Mouse (Mus musculus) thymus, postnatal 25 days (tissue): Measurements from ENCODE around the gene Arhgap4.
A peak's percentile ranks its signal among the peaks of the same experiment; 100 is the strongest.

Source experiments
- DNase-seq: peaks from one replicate; pipeline ENCODE4 v3.0.0; 2022

Arhgap4 gene

DNA sequence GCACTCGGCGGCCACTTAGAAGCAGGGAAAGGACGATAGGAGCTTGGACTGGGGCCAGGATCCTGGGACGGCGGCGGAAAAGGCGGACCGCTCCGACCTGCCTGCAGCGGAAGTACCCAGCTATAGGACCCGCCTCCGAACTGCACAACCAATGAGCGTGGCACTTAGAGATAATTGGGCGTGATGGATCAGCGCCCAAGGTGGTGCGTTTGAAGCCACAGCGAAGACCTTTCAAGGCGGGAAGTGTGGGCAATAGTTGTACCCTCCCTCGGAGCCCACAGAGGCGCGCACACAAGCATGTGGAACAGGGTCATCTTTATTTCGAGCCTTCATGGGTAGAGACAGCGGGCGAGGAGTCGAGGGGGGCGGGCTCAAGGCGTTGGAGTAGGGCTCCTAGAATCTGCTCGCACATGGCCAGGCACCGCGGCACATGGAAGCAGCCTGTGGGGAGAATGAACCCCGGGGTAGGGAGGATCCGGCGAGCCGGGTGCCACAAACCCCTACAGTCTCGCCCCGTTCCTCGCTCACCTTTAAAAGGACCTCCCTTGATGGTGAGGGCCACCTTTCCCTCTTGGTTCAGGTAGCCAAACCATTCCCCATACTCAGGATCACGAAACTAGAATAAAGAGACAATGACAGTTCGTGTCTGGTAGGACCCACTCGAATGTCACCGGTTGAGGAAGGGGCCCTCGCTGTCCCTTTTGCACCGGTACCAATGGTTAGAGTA lies at the start of gene Arhgap4, which contains the start of gene Naa10:
Gene Arhgap4, minus strand, starts transcription at position 48 of the 727 bp plus-strand sequence.
Gene Naa10, minus strand, starts transcription at position 122 of the 727 bp plus-strand sequence.
- DNase-seq: peak; percentile 81

DNA sequence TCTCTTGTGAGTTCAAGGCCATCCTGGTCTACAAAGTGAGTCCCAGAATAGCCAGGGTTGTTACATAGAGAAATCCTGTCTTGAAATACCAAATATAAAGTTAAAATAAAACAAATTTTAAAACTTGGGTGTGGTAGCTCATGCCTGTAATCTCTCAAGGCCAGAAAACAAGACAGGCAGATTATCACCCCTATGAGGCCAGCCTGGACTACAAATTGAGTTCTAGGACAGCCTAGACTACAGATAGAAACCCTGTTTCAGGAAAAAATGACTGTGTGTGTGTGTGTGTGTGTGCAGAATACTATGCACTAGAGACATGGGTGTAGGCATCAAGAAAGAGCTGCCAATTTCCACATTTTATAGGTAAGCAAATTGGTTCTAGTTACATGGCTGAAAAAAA lies 49.1 kb upstream of the Arhgap4 start:
- DNase-seq: no peak

DNA sequence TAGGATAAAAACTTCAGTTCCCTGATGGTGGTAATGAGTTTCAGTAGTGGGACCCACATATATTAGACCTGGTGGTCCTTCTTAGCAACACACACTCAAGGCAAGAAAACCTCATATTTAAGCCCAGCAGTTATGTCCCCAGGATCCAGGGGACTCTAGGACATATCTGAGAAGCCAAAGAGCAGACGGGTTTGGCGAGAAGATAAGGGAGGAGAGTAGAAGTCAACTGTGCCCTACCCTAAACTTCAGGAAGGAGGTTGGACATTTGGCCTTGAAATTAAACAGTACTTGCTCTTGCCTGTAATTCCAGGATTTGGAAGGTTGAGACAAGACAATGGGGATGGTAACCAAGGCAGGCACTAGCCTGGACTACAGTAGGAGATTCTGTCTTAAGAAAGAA lies 48.1 kb upstream of the Arhgap4 start:
- no peak for DNase-seq

DNA sequence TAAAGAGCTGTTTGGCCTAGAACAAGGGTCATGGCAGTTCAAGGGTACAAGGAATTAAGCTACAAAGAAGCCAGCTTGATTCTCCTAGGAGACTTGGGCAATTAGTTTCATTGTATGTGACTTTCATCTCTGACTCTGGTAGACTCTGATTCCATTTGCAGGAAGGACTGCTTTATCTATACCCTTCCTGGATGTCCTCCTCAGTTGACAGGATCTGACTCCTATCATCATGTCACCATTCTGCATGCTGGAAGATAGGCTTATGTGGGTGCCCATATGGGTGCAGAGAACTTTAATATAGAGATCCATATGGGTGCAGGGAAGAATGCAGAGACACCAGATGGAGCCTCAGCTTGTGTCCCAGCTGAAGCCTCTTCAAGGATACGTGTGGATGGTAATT lies 47.5 kb upstream of the Arhgap4 start:
- no peak for DNase-seq

DNA sequence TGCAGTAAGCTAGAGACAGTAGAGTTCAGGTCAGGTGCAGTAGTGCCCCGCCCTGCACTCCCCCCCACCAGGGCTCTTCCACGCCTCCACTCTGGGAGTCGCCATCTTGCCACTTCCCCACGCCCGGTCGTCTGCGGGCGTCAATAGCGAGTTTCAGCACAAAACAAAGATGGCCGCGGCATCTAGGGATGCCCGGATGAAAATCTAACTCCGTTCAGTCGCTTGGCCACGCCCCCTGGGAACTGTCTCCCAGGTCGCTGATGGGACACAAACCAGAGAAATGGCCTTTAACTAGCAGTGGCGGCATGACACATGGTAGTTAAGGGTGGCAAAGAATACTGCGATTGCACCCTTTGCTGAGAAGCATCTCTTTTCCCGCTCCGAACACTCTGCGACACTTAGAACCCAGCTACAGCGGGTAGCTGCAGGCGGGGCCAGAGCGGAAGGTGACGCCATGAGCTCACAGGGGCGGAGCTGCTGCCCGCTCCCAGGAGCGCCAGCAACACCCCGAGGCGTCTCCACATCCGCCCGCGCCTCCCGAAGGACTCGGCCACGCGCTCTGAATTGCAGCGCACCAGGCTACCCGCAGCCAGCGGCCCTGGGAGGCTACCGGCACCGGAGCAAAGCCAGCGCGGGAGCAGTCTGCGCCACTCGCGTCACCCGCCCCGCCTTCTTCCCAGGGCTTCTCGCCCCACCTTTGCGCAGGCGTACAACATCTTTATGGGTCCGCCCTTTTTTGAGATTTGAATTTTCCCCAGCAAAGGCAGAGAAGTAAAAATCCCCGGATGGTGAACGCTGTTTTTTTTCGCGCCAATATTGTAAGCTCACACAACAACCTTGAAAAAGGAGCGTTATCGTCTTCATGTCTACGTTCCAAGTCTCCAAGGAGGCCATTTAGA lies 45.8 kb upstream of the Arhgap4 start:
- peak; percentile 87 for DNase-seq

DNA sequence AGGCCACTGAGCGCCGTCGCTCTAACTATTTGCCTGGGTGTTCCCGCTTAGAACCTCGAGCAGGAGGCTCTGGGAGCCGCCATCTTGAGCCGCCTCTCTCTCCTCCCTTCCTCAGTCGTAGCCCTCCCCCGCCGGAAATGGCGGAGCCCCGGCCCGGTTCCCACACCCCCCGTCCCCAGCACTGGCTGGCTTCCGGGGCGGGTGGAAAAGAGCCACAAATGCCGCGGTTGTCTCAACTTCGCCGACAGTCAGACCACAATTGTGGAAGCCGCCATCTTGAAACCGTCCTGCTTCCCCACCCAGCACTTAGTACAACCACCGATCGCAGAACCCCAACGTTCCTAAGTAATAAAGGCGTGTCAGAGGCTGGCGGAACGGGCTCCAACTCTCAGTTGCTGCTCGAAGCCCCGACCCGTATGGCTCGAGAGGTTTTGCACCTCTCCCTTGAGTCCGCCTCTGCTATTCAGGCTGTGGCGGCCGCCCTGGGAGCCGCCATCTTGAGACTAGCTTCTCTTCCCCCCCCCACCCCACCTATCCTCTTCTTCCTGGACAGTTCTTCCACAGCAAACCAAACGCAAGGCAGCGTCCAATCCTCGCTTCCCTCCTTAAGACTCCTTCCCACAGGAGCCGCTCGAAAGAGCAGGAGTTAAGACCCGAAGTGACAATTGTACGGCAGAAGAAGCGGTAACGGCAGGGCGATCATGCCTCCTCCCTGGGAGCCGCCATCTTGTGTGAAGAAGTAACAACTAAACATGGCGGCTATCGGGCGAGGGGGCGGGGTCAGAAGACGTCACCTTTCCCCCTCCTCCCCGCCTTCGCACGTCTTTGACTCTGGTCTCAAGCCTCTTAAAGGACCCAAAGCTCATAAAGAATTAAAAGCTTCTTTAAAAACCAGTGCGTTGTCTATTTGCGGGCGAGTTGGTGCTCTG lies 44.8 kb upstream of the Arhgap4 start, which contains the start of gene Hcfc1:
Gene Hcfc1, minus strand, starts transcription at position 110 of the 929 bp plus-strand sequence.
- peak; percentile 88 for DNase-seq

DNA sequence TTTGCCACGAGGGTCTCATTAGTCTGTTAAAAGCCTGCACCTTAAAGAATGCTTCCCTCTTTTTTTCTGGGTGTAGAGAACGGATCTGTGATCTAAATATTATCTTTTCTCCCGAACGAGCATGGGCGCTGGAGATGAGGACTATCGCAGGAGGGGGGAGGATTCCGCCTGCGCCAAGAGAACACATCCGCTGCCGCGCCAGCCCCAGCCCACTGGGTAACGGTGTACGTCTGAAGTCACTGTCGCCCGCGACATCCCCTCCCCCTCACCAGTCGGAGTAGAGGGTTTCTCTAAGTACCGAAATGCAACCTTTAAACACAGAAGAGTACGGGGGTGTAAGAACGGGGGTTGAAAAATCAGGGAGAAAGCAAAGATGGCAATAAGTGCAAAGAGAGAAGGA lies 43.6 kb upstream of the Arhgap4 start:
- peak; percentile 78 for DNase-seq

DNA sequence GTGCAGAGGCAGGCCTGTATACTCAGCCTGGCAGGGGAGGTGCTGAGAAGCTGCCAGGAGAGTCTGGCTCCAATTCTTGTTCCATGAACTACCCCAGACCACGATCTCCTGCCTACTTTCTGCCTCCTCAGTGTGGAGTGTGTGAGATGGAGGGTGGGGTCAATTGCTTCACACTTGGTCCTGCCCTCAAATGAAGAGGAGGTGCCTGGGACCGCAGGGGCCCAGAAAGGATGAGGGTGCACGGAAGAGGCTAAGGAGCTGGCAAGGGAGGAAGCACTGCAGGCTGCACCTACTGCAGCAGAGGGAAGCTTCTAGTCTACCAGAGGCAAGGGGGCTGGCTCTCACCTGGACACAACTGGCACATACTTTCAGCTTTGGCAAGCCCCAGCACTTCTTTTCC lies 42.7 kb upstream of the Arhgap4 start:
- DNase-seq: peak; percentile 28

DNA sequence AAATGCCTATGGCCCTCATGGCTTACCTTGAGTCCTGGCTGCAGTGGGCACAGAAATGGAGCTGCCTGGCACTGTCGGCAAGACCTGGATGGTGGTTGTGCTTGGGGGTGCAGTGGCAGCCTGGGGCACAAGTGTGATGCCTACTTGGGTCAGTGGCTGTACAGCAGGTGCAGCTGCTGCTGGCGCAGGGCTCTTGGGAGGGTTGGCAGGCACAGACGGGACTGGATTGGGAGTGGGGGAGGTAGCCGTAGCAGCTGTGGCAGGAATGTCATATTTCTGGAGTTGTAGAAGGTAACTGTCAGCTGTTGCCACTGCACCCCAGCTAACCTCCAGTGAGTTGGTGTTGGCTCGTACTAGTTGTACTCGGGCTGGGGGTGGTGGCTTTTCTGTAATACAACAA lies 33.3 kb upstream of the Arhgap4 start:
- DNase-seq: no peak

DNA sequence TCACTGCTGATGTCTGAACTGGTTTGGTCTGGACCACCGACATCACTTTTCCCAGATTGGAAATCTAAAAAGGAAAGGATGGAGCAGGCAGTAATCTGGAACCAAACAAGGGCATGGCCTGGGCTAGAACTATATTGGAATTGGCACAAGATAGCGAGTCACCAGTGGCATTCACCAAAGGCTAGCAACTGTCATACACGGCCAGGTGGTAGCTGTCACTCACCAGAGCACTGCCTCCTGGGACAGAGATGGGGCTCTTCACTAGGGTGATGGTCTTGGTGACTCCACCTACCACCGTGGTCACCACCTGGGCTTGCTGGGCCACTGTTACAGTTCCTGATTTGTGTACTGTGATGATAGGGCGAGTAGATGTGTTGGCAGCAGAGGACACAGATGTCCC lies 30.9 kb upstream of the Arhgap4 start:
- no peak for DNase-seq

DNA sequence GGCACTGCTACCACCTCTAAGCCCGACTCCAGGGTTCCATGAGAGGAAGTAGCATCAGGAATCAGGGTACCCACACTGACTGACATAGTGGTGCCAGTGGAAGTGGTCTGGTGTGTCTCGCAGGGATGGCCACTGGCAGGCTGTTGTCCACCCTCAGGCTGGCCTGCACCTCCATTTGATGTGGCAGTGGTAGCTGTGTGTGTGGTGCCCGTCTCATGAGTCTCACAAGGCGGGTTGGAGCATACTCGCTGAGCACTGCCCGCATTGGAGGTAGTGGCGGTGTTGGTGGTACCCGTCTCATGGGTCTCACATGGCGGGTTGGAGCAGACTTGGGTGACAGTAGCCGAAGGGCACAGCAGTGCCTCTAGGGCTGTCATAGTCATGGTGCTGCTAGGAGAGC lies 27.7 kb upstream of the Arhgap4 start:
- no peak for DNase-seq

DNA sequence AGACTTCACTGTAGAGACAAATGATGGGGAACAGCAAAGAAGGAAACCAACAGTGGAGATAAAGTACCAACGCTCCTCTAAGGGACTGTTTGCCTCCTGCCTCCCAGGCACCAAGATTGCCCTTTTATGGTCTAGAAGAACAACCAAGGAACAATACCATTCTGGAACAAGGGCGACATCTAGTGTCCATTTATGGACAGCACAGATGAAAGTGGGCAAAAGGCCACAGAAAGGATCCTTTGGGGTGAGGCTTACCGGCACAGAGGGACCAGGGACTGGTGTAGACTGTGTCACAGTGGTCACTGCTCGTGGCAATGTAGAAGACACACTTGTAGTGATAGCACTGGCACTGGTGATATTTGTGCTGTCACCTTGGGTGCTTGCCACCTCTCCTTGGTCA lies 27.0 kb upstream of the Arhgap4 start:
- DNase-seq: peak; percentile 50

DNA sequence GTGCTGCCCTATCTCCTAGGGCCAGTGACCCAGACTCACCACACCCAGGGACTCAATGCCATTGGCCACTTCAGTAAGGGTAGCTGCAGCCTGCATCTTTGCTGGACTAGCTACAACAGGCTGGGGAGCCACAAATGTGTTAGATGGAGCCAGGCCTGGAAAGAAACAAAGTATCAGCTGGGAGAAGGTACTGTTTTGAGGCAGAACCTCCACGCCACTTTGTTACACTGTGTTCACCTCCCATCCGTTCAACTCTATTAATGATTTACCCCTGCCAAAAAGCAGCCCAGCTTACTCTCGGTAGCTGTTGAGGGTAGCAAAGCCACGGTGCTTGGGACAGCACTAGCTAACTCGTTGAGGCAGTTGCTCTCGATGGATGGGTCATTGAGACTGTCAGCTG lies 25.2 kb upstream of the Arhgap4 start:
- DNase-seq: no peak

DNA sequence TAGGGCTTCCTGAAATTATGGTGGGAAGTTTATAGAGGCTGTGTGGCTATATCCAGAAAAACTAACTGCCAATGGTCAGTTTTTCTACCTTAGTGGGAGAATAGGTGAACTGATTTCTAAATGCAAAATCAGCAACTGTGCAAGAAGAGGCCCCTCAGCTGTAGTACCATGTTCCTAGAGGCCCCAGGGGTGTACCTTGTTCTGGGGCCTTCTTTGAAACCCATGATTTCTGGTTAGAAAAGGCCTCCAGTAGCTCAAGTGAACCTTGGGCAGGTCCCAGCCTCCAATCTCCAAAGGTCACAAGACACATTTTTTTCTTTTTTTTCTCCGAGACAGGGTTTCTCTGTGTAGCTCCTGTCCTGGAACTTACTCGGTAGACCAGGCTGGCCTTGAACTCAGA lies 20.6 kb upstream of the Arhgap4 start:
- DNase-seq: no peak

DNA sequence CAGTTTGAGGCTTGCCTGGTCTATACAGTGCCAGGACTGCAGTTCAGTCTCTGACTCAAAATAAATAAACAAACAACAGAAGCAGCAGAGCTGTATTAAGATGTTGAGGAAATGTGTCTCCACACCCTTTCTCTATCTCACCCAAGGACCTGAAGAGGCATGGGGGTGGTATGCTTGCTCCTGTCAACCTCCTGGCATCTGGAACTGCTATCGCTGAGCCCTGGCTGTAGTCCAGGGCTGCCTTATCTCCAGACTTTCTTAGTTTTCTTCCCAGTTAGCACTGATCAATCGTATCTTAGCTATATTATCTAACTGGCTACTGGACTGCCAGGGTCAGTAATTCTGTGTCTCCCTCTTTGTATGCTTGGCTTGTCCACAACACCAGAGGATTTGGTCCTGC lies 20.2 kb upstream of the Arhgap4 start:
- DNase-seq: no peak

DNA sequence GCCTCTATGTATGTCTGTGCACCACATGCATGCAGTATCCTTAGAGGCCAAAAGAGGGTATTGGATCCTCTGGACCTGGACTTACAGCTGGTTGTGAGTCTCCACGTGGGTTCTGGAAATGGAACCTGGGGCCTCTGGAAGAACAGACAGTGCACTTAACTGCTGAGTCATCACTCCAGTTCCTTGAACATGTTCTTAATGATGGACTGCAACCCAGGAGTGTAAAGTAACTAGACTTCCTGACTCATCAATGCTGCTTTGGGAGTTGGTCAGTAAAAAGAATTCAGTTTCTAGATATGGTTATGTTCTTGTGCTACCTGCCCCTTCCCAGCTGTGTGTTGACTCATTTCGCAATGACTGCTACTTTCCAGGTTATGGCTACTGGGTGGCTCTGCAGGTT lies 10.2 kb upstream of the Arhgap4 start:
- no peak for DNase-seq

DNA sequence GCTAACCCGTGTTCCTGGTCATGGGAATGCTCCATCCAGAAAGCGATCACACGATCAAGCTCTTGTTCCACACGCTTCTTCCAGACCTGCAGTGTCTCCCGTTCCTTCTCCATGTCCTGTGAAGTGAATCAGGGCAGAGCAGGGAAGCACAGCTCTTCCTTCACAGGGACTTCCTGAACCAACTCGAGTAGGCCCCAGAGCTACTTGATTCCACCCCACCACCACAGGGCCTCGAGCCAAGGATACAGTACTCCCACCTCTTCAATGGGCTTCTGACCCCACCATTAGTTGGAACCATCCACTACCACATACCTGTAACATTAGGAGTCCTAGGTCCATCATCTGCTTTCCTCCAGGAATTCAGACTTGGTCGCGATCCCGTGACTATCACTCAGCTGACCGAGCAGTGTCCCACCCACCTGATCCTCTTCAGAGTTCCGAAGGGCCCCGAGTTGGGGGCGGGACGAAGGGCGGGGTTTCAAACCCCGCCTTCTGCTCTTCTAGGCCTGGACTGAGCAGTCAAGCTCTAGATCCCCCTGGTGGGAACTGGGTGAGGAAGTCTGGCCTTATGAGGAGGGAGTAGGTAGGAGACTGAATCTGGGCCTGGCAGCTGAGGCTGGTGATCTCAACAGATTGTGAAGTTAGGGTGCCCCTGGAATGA lies 8.9 kb upstream of the Arhgap4 start, which contains the start of gene Renbp:
Gene Renbp, minus strand, starts transcription at position 449 of the 661 bp plus-strand sequence.
- DNase-seq: peak; percentile 55

DNA sequence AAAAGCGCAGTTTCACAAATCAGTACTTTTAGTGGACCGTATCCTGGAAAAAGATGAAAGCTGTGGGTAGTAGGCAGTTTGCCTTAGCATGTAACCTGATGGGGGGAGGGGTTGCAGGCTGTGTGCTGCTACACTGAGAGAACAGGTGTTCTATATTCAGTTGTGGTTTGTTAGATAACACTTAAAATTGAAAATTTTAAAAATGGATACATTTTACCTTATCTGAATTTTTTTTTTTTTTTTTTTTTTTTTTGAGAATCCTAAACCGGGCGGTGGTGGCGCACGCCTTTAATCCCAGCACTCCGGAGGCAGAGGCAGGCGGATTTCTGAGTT lies 846 bp upstream of the Arhgap4 start:
- peak; percentile 43 for DNase-seq

DNA sequence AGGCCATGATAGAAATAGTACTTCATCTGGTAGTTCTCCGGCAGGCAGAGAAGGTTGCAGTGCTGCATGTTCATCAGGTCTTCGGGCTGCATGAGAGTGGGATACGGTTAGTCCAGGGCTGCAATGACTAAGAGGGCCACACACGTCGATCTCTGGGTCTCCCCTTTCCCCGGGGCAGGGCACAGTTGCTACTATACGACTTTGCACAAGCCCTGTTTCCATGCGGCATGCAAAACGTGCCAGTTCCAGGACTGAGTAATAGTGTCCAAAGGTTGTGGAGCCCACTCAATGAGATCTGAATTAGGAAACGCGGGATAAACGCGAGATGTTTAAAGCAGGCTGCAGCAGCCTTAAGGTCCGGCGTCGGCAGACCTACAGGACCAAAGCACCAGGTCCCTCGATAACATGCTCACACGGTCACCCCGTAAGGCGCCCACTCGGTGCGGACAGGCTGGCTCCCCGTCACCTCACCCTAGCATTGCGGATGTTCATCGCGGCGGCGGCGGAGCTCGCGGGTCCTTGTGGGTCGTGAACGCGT lies 316 bp downstream of the Arhgap4 start:
- no peak for DNase-seq

DNA sequence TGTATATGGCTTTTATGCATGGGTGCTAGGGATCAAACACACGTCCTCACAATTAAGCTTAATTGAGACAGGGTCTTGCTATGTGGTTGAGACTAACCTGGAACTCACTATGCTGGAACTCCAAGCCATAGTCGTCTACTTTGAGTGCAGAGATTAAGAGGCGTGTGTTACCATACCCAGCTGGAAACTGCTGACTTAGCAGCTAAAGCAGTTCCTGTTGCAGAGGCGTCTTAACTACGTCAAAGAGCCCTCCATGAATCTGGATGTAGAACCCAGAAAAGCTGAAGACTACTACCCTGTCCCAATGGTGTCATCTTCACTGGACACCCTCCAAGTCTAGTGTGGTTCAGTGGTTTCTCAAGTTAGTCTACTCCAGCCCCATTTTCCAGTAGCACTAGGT lies 3.0 kb downstream of the Arhgap4 start:
- DNase-seq: no peak

DNA sequence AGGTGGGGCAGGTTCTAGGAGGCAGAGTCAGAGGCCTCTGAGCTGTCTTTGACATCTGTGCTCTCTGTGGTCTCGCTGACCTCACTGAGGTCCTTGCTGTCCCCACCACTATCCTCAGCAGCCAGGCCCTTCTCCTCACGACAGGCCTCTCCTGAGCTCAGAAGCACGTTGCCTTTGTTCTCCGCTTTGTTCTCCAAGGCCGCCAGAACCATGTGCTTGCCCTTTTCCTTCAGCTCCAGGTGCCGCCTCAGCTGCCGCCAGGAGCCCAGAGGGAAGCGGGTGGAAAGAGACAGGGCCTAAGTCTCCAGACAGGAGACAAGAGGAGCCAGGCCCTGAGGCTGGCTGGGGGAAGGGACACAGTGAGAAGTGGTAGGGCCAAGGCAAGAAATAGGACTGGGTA lies 4.7 kb downstream of the Arhgap4 start:
- no peak for DNase-seq
